Mouse (Mus musculus): Measurements from ENCODE around the gene Slamf1.

Slamf1 gene

GRCm38 (mm10) chr1:171766898-171767297 lies at the start of gene Slamf1:
TSS of gene Slamf1 (plus strand) at chr1:171767127.
- DNase-seq: no peak

- DNase-seq: no peak
Measured at GRCm38 (mm10) chr1:171731195-171731594, 35.7 kb upstream of the Slamf1 start.

GRCm38 (mm10) chr1:171734898-171735297 lies 32.0 kb upstream of the Slamf1 start:
- DNase-seq: no peak

- DNase-seq: no peak
Measured at GRCm38 (mm10) chr1:171748127-171748969, 18.6 kb upstream of the Slamf1 start.

- DNase-seq: no peak
Measured at GRCm38 (mm10) chr1:171761853-171762448, 5.0 kb upstream of the Slamf1 start.

- no peak for DNase-seq
Measured at GRCm38 (mm10) chr1:171770996-171771395, 4.1 kb downstream of the Slamf1 start.

GRCm38 (mm10) chr1:171772121-171772735 lies 5.3 kb downstream of the Slamf1 start:
- DNase-seq: no peak

- DNase-seq: no peak
Measured at GRCm38 (mm10) chr1:171773232-171773989, 6.5 kb downstream of the Slamf1 start.

- DNase-seq: no peak
Measured at GRCm38 (mm10) chr1:171774266-171774665, 7.3 kb downstream of the Slamf1 start.

GRCm38 (mm10) chr1:171774678-171775077 lies 7.8 kb downstream of the Slamf1 start:
- DNase-seq: no peak

GRCm38 (mm10) chr1:171775781-171776180 lies 8.9 kb downstream of the Slamf1 start:
- DNase-seq: no peak

- no peak for DNase-seq
Measured at GRCm38 (mm10) chr1:171777026-171777425, 10.1 kb downstream of the Slamf1 start.

GRCm38 (mm10) chr1:171782287-171782915 lies 15.5 kb downstream of the Slamf1 start:
- DNase-seq: no peak

GRCm38 (mm10) chr1:171785871-171786270 lies 18.9 kb downstream of the Slamf1 start:
- no peak for DNase-seq

GRCm38 (mm10) chr1:171787281-171788015 lies 20.5 kb downstream of the Slamf1 start:
- DNase-seq: no peak

GRCm38 (mm10) chr1:171788461-171789283 lies 21.7 kb downstream of the Slamf1 start:
- DNase-seq: no peak

- DNase-seq: no peak
Measured at GRCm38 (mm10) chr1:171789407-171789806, 22.5 kb downstream of the Slamf1 start.

- DNase-seq: no peak
Measured at GRCm38 (mm10) chr1:171791491-171791890, 24.6 kb downstream of the Slamf1 start.

GRCm38 (mm10) chr1:171796185-171796584 lies 29.3 kb downstream of the Slamf1 start:
- DNase-seq: no peak

GRCm38 (mm10) chr1:171797840-171798239 lies 30.9 kb downstream of the Slamf1 start:
- no peak for DNase-seq

- no peak for DNase-seq
Measured at GRCm38 (mm10) chr1:171799648-171800047, 32.7 kb downstream of the Slamf1 start.
